In genomic region chr13:52352576-52352975, GRCm38 (mm10) we compare ENCODE assay signal across 9 mouse cellular contexts.
DNase-seq lines count a peak whose midpoint lies in the region; ATAC-seq and TF ChIP-seq lines count a peak whose summit lies in the region.
"Had no signal": no experiment of that assay in that cellular context is flagged by ENCODE, and none has a peak within 500 bp of the region (broad histone marks: within the 10 kb centered on the region; RNA-seq: fewer than 3 reads in every experiment).

No protein-coding gene starts in this region.

- TF ChIP-seq CTCF in kidney, adult 2 months (conservative IDR thresholded peaks at IDR 0.05; ENCODE audit: insufficient read depth, insufficient read length, low read depth, low read length), result peak; percentile 59; the same call in 1 of the 2 replicates
- 0 out of 2 replicates have a peak, but pooled peaks have one; percentile 13 for TF ChIP-seq CTCF in G1E (IDR thresholded peaks at IDR 0.05; ENCODE audit: low read depth, low read length)
- peak; percentile 13; the same call in 1 of the 2 replicates for TF ChIP-seq CTCF in embryonic fibroblast, embryonic 13.5 days (IDR thresholded peaks at IDR 0.05; ENCODE audit: borderline replicate concordance, insufficient read depth, low read length)

- no peaks in the 10 kb centered on the region for H3K27me3 ChIP-seq in kidney, adult 2 months (replicated peaks; ENCODE audit: control insufficient read depth, insufficient read depth, low read length)
- no peaks in the 10 kb centered on the region for H3K27me3 ChIP-seq in G1E (ENCODE audit: insufficient read depth, low read length)
- H3K27me3 ChIP-seq: megakaryocyte, embryonic 14.5 days had no signal

- H3K4me1 ChIP-seq in kidney, adult 2 months (ENCODE audit: control insufficient read depth, insufficient read depth, low read length), result no peaks in the 10 kb centered on the region
- H3K4me1 ChIP-seq in G1E (ENCODE audit: insufficient read depth, low read depth, low read length), result no peaks in the 10 kb centered on the region
- no peaks in the 10 kb centered on the region for H3K4me1 ChIP-seq in embryonic fibroblast, embryonic 13.5 days (ENCODE audit: control insufficient read depth, insufficient read depth, low read length)

- H3K27ac ChIP-seq in kidney, adult 2 months (ENCODE audit: insufficient read depth, low read depth, low read length), result no peak overlapping the region
- H3K27ac ChIP-seq in embryonic fibroblast, embryonic 13.5 days (ENCODE audit: insufficient read depth, low read length), result no peak overlapping the region

- intact Hi-C loops in left cerebral cortex, postnatal 4 days (cut with DNase I), result no loop called here

- H3K4me3 ChIP-seq in kidney, adult 2 months (ENCODE audit: insufficient read depth, low read depth, low read length), result no peak overlapping the region
- no peak overlapping the region for H3K4me3 ChIP-seq in G1E (ENCODE audit: low read depth, low read length)
- no peak overlapping the region for H3K4me3 ChIP-seq in embryonic fibroblast, embryonic 13.5 days (ENCODE audit: insufficient read depth, low read length)
- H3K4me3 ChIP-seq: megakaryocyte, embryonic 14.5 days had no signal

- no peaks in the 10 kb centered on the region for H3K36me3 ChIP-seq in kidney, adult 2 months (ENCODE audit: control insufficient read depth, insufficient read depth, low read length)
- H3K36me3 ChIP-seq in G1E (replicated peaks), result no peaks in the 10 kb centered on the region

- peak; percentile 8 to 62 for DNase-seq in adrenal gland, adult (ENCODE audit: inconsistent age in 2 of 2, low spot score in 1 of 2)
- no peak for DNase-seq in adrenal gland, adult 2 months
- no peak for DNase-seq in kidney, adult 2 months
- DNase-seq in kidney, adult 11 months, result no peak
- no peak for DNase-seq in G1E (ENCODE audit: low spot score)
- DNase-seq in thymus, postnatal 0 days (ENCODE audit: low spot score), result peak; percentile 40
- no peak for DNase-seq in left cerebral cortex, postnatal 4 days

- whole genome bisulfite sequencing in kidney, adult 2 months, result 79% methylated on average over 4 of the region's 4 CpGs

- H3K9me3 ChIP-seq in G1E (replicated peaks), result peaks cover 45% of the 10 kb centered on the region

- TF ChIP-seq POLR2A in kidney, adult 2 months (IDR thresholded peaks at IDR 0.05; ENCODE audit: low read depth, low read length), result no peak
- TF ChIP-seq POLR2A in embryonic fibroblast, embryonic 13.5 days (IDR thresholded peaks at IDR 0.05; ENCODE audit: low read depth, low read length), result no peak

- no peak for ATAC-seq in G1E (ENCODE audit: extremely low read depth, insufficient number of reproducible peaks, low FRiP score, poor library complexity, severe bottlenecking)

Comparison
In these comparisons a context has a peak if more than half of its experiments do, and no peak if none do; other contexts are left out.
1. DNase-seq: peak in adrenal gland, adult (2 of 2) and thymus, postnatal 0 days (single experiment); none in adrenal gland, adult 2 months (single experiment), kidney, adult 2 months (single experiment), kidney, adult 11 months (single experiment), G1E (single experiment) and left cerebral cortex, postnatal 4 days (single experiment).
2. Peak in every context shown above with its lines, with median percentiles within 50 percentile points of each other: CTCF ChIP-seq.